Mouse (Mus musculus): Measurements from ENCODE around the gene Stra6l.

Gene Stra6l

GRCm38 (mm10) chr4:45917091-45917490, 68.6 kb downstream of the Stra6l start:
- no peak for DNase-seq (ENCODE audit: low spot score in 2 of 2)

GRCm38 (mm10) chr4:45921663-45922435, 73.4 kb downstream of the Stra6l start:
- DNase-seq (ENCODE audit: low spot score in 2 of 2): no peak

GRCm38 (mm10) chr4:45924011-45924410, 75.5 kb downstream of the Stra6l start:
- DNase-seq (ENCODE audit: low spot score in 2 of 2): no peak

GRCm38 (mm10) chr4:45928561-45928960, 80.1 kb downstream of the Stra6l start:
- DNase-seq (ENCODE audit: low spot score in 2 of 2): no peak

All from right cerebral cortex, postnatal 10 days (tissue).